Mouse (Mus musculus) bone marrow macrophage, adult 2 months (primary cell): ENCODE data around the gene Dzank1.

ENCODE experiments used
- CTCF ChIP-seq: IDR thresholded peaks from 2 replicates; pipeline ENCODE4 v1.5.1; 2012; ENCODE audit warnings: low read depth, mild to moderate bottlenecking, low read length, moderate library complexity
- POLR2A ChIP-seq: IDR thresholded peaks from 2 replicates; pipeline ENCODE4 v1.6.1; 2012; ENCODE audit warnings: mild to moderate bottlenecking, low read depth, low read length, borderline replicate concordance

GRCm38 (mm10) chr2:144544630-144545029 is 17.4 kb upstream of the Dzank1 start:
- TF ChIP-seq CTCF: no peak
- no peak for TF ChIP-seq POLR2A
